Mouse (Mus musculus): ENCODE measurements at regions not wholly inside any gene's neighbourhood (a gene's known extent, or its start where the extent isn't known, plus 50 kb on each side); places are given as distances from the start of the nearest gene placed in this dataset.
A peak's percentile ranks its signal among the peaks of the same experiment; 100 is the strongest.

GRCm38 (mm10) chr16:5367581-5368119, 111.9 kb upstream of the Eef2kmt start:
- no peak overlapping the region for H3K9ac ChIP-seq (ENCODE audit: low read depth, low read length)
- H3K4me2 ChIP-seq: no peak overlapping the region
- WGBS (ENCODE audit: insufficient replicate concordance): 75% methylated on average over 10 of the region's 10 CpGs
- H3K36me3 ChIP-seq (ENCODE audit: control insufficient read depth, insufficient read depth, low read length): no peaks in the 10 kb centered on the region
- H3K4me1 ChIP-seq (ENCODE audit: control insufficient read depth, insufficient read depth, low read length): peaks cover 3% of the 10 kb centered on the region; the same call in 1 of the 2 replicates
- no peak for ATAC-seq (replicated peaks; ENCODE audit: insufficient number of reproducible peaks, low FRiP score, low TSS enrichment)
- H3K4me3 ChIP-seq (ENCODE audit: low read depth, low read length): no peak overlapping the region
- no peak overlapping the region for H3K27ac ChIP-seq (ENCODE audit: low read depth, low read length)
- no peaks in the 10 kb centered on the region for H3K27me3 ChIP-seq (ENCODE audit: control insufficient read depth, insufficient read depth, low read length)
- no peaks in the 10 kb centered on the region for H3K9me3 ChIP-seq (replicated peaks; ENCODE audit: control insufficient read depth, low read length)

GRCm38 (mm10) chr16:5366021-5366420, 110.2 kb upstream of the Eef2kmt start:
- Histone ChIP-seq H3K9ac (ENCODE audit: low read depth, low read length) (no peak overlapping the region), H3K27ac (ENCODE audit: low read depth, low read length) (no peak overlapping the region), H3K4me2 (no peak overlapping the region), H3K27me3 (ENCODE audit: control insufficient read depth, insufficient read depth, low read length) (no peaks in the 10 kb centered on the region), H3K4me3 (ENCODE audit: low read depth, low read length) (no peak overlapping the region), H3K36me3 (ENCODE audit: control insufficient read depth, insufficient read depth, low read length) (no peaks in the 10 kb centered on the region), H3K9me3 (replicated peaks; ENCODE audit: control insufficient read depth, low read length) (no peaks in the 10 kb centered on the region), H3K4me1 (ENCODE audit: control insufficient read depth, insufficient read depth, low read length) (peaks cover 3% of the 10 kb centered on the region; the same call in 1 of the 2 replicates)
- ATAC-seq (replicated peaks; ENCODE audit: insufficient number of reproducible peaks, low FRiP score, low TSS enrichment): no peak
- WGBS (ENCODE audit: insufficient replicate concordance): 77% methylated on average over 3 of the region's 3 CpGs

- H3K4me3 ChIP-seq (ENCODE audit: low read depth, low read length): no peak overlapping the region
- H3K27me3 ChIP-seq (ENCODE audit: control insufficient read depth, insufficient read depth, low read length): no peaks in the 10 kb centered on the region
- no peak overlapping the region for H3K9ac ChIP-seq (ENCODE audit: low read depth, low read length)
- no peaks in the 10 kb centered on the region for H3K36me3 ChIP-seq (ENCODE audit: control insufficient read depth, insufficient read depth, low read length)
- H3K27ac ChIP-seq (ENCODE audit: low read depth, low read length): no peak overlapping the region
- H3K4me1 ChIP-seq (ENCODE audit: control insufficient read depth, insufficient read depth, low read length): no peaks in the 10 kb centered on the region
- no peak overlapping the region for H3K4me2 ChIP-seq
- ATAC-seq (replicated peaks; ENCODE audit: insufficient number of reproducible peaks, low FRiP score, low TSS enrichment): no peak
- WGBS (ENCODE audit: insufficient replicate concordance): 70% methylated on average over 10 of the region's 10 CpGs
- no peaks in the 10 kb centered on the region for H3K9me3 ChIP-seq (replicated peaks; ENCODE audit: control insufficient read depth, low read length)
These were observed 107.3 kb upstream of the Eef2kmt start for GRCm38 (mm10) chr16:5363007-5363570.

- no peak for ATAC-seq (replicated peaks; ENCODE audit: insufficient number of reproducible peaks, low FRiP score, low TSS enrichment)
These were observed 103.4 kb upstream of the Eef2kmt start for GRCm38 (mm10) chr16:5359193-5359592.

GRCm38 (mm10) chr16:5353881-5354280, 98.1 kb upstream of the Eef2kmt start:
- 75% methylated on average over 2 of the region's 2 CpGs for WGBS (ENCODE audit: insufficient replicate concordance)
- no peaks in the 10 kb centered on the region for H3K27me3 ChIP-seq (ENCODE audit: control insufficient read depth, insufficient read depth, low read length)
- ATAC-seq (replicated peaks; ENCODE audit: insufficient number of reproducible peaks, low FRiP score, low TSS enrichment): no peak
- no peaks in the 10 kb centered on the region for H3K4me1 ChIP-seq (ENCODE audit: control insufficient read depth, insufficient read depth, low read length)
- H3K9me3 ChIP-seq (replicated peaks; ENCODE audit: control insufficient read depth, low read length): peaks cover 8% of the 10 kb centered on the region; the same call in 1 of the 2 replicates
- H3K9ac ChIP-seq (ENCODE audit: low read depth, low read length): no peak overlapping the region
- H3K4me3 ChIP-seq (ENCODE audit: low read depth, low read length): no peak overlapping the region
- no peak overlapping the region for H3K27ac ChIP-seq (ENCODE audit: low read depth, low read length)
- H3K4me2 ChIP-seq: no peak overlapping the region
- H3K36me3 ChIP-seq (ENCODE audit: control insufficient read depth, insufficient read depth, low read length): no peaks in the 10 kb centered on the region

More at GRCm38 (mm10) chr16:5359193-5359592, 103.4 kb upstream of the Eef2kmt start:
- H3K9ac ChIP-seq (ENCODE audit: low read depth, low read length): no peak overlapping the region
- no peaks in the 10 kb centered on the region for H3K4me1 ChIP-seq (ENCODE audit: control insufficient read depth, insufficient read depth, low read length)
- no peaks in the 10 kb centered on the region for H3K36me3 ChIP-seq (ENCODE audit: control insufficient read depth, insufficient read depth, low read length)
- H3K9me3 ChIP-seq (replicated peaks; ENCODE audit: control insufficient read depth, low read length): peaks cover 8% of the 10 kb centered on the region; the same call in 1 of the 2 replicates
- no peaks in the 10 kb centered on the region for H3K27me3 ChIP-seq (ENCODE audit: control insufficient read depth, insufficient read depth, low read length)
- H3K27ac ChIP-seq (ENCODE audit: low read depth, low read length): no peak overlapping the region
- H3K4me2 ChIP-seq: no peak overlapping the region
- H3K4me3 ChIP-seq (ENCODE audit: low read depth, low read length): no peak overlapping the region
- WGBS (ENCODE audit: insufficient replicate concordance): 65% methylated on average over 4 of the region's 4 CpGs

GRCm38 (mm10) chr16:5351890-5352571, 96.2 kb upstream of the Eef2kmt start:
- H3K4me2 ChIP-seq: peak overlapping the region; percentile 43
- no peak overlapping the region for H3K27ac ChIP-seq (ENCODE audit: low read depth, low read length)
- H3K27me3 ChIP-seq (ENCODE audit: control insufficient read depth, insufficient read depth, low read length): no peaks in the 10 kb centered on the region
- ATAC-seq (replicated peaks; ENCODE audit: insufficient number of reproducible peaks, low FRiP score, low TSS enrichment): peak; percentile 67
- H3K36me3 ChIP-seq (ENCODE audit: control insufficient read depth, insufficient read depth, low read length): no peaks in the 10 kb centered on the region
- H3K4me3 ChIP-seq (ENCODE audit: low read depth, low read length): no peak overlapping the region
- no peak overlapping the region for H3K9ac ChIP-seq (ENCODE audit: low read depth, low read length)
- 0 out of 2 replicates have a peak, but pooled peaks cover 3% of the 10 kb centered on the region for H3K9me3 ChIP-seq (replicated peaks; ENCODE audit: control insufficient read depth, low read length)
- 5% methylated on average over 18 of the region's 18 CpGs for WGBS (ENCODE audit: insufficient replicate concordance)
- no peaks in the 10 kb centered on the region for H3K4me1 ChIP-seq (ENCODE audit: control insufficient read depth, insufficient read depth, low read length)

GRCm38 (mm10) chr16:5347151-5347550, 91.4 kb upstream of the Eef2kmt start:
- Histone ChIP-seq H3K4me3 (ENCODE audit: low read depth, low read length) (no peak overlapping the region), H3K9ac (ENCODE audit: low read depth, low read length) (no peak overlapping the region), H3K4me1 (ENCODE audit: control insufficient read depth, insufficient read depth, low read length) (no peaks in the 10 kb centered on the region), H3K27me3 (ENCODE audit: control insufficient read depth, insufficient read depth, low read length) (no peaks in the 10 kb centered on the region), H3K36me3 (ENCODE audit: control insufficient read depth, insufficient read depth, low read length) (no peaks in the 10 kb centered on the region), H3K27ac (ENCODE audit: low read depth, low read length) (no peak overlapping the region), H3K9me3 (replicated peaks; ENCODE audit: control insufficient read depth, low read length) (no peaks in the 10 kb centered on the region), H3K4me2 (no peak overlapping the region)
- WGBS (ENCODE audit: insufficient replicate concordance): 90% methylated on average over 5 of the region's 5 CpGs
- no peak for ATAC-seq (replicated peaks; ENCODE audit: insufficient number of reproducible peaks, low FRiP score, low TSS enrichment)

- H3K9me3 ChIP-seq (replicated peaks; ENCODE audit: control insufficient read depth, low read length): no peaks in the 10 kb centered on the region
- no peaks in the 10 kb centered on the region for H3K4me1 ChIP-seq (ENCODE audit: control insufficient read depth, insufficient read depth, low read length)
- no peak overlapping the region for H3K9ac ChIP-seq (ENCODE audit: low read depth, low read length)
- no peak overlapping the region for H3K27ac ChIP-seq (ENCODE audit: low read depth, low read length)
- H3K4me2 ChIP-seq: no peak overlapping the region
- WGBS (ENCODE audit: insufficient replicate concordance): 80% methylated on average over 6 of the region's 6 CpGs
- no peaks in the 10 kb centered on the region for H3K36me3 ChIP-seq (ENCODE audit: control insufficient read depth, insufficient read depth, low read length)
- ATAC-seq (replicated peaks; ENCODE audit: insufficient number of reproducible peaks, low FRiP score, low TSS enrichment): no peak
- H3K27me3 ChIP-seq (ENCODE audit: control insufficient read depth, insufficient read depth, low read length): no peaks in the 10 kb centered on the region
- no peak overlapping the region for H3K4me3 ChIP-seq (ENCODE audit: low read depth, low read length)
These were observed 86.5 kb upstream of the Eef2kmt start for GRCm38 (mm10) chr16:5342326-5342725.
